Mouse (Mus musculus): ENCODE data around the gene Pcif1.

Gene Pcif1

DNA sequence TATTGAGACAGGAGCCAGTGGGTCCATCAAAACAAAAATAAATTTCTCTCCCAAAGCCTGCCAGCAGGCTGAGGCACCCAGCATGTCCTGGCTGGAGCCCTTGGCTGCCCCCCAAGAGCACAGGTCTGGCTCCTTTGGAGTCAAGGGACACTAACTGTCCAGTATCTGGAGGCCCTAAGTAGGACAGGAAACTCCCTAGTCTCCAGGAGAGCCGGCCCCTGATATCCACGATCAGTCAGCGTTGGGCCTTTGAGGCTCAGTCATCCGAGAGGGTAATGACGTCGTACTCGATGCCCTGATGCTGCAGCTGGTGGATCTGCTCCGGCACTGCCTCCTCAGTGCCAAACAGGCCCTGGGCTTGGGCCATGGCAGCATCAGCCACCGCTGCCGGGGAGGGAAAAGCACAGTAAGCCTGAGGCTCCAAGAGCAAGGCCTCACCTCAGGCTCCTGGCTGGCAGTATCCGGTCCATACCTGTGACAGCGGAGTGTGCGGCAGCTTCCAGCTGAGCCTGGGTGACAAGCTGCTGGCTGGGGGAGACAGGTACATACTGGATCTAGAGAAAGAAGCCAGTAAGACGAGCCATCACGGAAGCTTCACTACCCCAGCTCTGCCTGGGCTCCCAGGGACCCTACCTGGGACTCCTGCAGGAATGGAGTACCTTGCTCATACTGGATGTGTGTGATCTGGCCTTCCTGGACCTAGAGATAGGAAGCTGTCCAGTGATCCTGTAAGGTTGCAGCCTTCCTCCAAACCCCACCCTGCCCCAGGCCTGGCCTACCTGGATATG is 13.0 kb downstream of the Pcif1 start:
- peak; percentile 36; the same call in 1 of the 2 replicates for ATAC-seq (ENCODE audit: insufficient number of reproducible peaks, low FRiP score, low TSS enrichment)

DNA sequence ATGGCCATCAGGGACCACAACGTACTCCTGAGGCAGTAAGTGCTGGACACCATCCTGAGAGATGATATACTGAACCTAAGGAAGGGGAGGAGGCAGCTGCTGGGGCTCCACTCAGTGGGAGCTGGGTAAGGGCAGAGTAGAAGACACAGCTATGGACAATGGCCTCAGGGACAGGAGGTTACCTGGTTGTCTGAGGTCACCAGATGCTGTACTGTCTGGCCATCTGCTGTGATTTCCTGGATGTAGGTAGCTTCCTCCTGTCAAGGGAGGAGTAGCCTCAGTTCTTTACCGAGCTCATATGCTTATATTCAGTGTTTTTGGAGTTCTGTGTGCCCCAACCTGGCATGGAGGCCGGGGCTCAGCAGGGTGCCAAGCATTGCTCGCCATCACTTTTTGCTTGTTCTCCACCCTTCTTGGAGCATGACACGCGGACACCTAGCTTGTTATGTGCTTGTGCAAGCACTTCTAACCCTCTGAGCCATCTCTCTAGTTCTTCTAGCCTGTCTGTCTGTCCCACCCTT is 13.7 kb downstream of the Pcif1 start:
- ATAC-seq (ENCODE audit: insufficient number of reproducible peaks, low FRiP score, low TSS enrichment), result no peak

DNA sequence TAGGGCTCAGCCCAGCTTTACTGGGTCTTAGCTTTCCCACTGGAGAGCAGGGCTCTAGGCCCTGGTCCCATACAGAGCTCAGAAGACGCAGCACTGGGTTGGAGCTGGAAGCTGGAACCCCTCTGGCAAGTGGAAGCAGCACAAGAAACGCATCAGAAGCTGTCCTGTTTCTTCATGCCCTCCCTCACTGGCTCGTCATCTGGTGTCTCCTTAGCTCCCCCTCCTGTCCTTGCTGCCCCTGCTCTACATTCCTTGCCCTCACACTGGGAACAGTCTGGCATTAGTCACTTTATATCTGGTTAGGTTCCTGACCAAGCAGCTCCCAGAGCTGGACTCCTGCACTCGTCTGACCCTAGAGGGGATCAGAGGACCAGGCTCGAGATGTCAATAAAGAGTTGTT is 14.9 kb downstream of the Pcif1 start:
- no peak for ATAC-seq (ENCODE audit: insufficient number of reproducible peaks, low FRiP score, low TSS enrichment)

DNA sequence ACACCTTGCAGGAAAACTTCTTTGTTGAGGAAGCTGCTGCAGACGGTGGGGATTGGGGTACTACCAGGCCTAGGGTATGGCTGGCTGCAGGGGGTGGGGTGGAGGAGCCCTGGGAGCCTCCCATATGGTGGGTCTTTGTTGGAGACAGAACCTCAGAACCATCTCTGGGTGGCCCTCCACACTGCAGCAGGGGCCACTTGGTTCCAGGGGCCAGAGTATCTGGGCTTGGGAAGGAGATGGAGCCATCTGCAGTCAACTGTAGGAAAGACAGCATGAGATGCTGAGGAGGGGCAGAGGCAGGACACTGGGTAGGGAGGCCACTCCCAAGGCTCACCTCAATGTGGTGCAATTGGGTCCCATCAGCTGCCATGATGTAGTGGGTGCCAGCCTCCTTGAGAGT is 15.5 kb downstream of the Pcif1 start:
- ATAC-seq (ENCODE audit: insufficient number of reproducible peaks, low FRiP score, low TSS enrichment), result no peak

DNA sequence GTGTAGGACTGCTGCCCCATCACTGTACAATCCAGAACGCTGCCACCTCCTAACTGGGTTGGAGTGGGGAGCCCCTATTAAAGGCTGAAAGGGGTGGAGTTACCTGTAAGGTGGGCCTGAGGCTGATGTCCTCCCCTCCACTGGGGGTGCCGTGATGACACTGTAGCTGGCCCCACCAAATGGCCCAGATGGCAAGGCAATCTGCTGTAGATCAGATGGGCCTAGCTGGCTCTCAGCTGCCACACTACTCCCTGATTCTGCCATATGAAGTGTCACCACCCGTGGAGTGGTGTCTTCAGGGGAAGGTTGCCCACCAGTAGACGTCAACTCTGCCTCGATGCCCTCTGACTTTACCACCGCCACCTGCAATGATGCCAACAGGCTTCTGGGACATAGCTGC is 16.8 kb downstream of the Pcif1 start:
- no peak for ATAC-seq (ENCODE audit: insufficient number of reproducible peaks, low FRiP score, low TSS enrichment)

DNA sequence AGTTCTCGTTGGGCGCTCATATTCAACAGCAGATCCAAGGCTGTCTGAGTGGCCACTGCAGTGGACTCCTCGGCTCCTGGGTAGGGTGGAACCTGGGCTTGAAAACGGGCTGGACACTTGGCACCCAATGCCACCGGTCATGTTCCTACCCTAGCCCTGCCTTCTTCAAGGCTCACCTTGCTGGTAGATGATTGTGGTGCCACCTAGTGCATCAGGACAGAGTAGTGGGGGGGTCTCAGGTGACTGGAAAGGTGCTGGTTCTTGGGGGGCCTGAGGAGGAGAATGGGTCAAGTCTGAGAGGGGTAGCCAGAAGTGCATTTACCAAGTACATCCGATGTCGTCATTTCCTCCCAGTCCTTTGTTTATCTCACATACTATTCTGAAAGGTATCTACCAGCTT is 18.9 kb downstream of the Pcif1 start:
- ATAC-seq (ENCODE audit: insufficient number of reproducible peaks, low FRiP score, low TSS enrichment), result no peak

DNA sequence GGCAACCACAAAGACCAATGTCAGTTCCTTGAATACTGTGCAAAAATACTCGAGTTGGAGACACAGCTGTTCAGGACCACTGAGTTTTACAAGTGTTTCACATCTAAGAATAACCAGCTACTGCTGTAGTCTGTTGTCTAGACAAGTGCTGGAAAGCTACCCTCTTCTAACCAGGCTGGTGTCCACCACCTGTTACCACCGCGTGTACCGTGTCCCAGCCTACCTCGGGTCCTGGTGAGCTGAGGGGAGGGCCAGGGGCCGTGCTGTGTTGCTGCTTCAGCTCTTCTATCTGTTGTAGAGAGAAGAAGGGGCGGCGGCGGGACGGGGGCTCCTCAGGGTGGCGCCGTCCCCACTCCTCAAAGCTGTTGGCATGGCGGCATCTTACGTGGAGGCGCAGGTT is 19.9 kb downstream of the Pcif1 start:
- no peak for ATAC-seq (ENCODE audit: insufficient number of reproducible peaks, low FRiP score, low TSS enrichment)

DNA sequence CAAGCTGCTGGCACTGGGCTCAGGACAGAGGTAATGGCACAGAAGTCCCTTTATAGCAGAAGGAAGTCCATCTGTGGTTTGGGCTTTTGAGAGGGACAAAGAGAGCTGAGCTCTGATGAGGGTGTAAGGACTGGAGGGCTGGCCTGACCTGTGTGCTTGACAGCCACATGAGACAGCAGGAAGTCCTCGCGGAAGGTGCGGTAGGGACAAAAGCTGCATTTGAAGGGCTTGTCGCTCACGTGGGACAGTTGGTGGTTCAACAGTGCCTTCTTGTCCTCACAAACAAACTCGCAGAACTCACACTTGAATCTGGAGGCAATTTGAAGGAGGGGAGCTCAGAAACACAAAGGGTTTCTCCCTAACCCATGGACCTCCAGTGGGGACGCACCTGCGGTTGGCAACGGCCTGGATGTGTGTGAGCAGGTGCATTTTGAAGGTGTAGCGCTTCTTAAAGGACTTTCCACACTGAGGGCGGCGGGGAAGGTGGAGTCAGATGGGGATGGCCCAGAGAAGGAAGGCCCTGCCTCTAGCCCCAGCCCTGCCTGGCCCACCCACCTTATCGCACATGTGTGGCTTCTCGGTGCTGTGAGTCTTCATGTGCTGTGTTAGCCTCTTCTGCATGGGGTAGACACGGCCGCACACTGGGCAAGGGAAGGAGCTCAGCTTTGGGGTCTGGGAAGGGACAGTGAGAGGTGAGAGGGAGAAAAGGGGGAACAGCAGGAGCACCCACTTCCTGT is 20.8 kb downstream of the Pcif1 start:
- no peak for ATAC-seq (ENCODE audit: insufficient number of reproducible peaks, low FRiP score, low TSS enrichment)

DNA sequence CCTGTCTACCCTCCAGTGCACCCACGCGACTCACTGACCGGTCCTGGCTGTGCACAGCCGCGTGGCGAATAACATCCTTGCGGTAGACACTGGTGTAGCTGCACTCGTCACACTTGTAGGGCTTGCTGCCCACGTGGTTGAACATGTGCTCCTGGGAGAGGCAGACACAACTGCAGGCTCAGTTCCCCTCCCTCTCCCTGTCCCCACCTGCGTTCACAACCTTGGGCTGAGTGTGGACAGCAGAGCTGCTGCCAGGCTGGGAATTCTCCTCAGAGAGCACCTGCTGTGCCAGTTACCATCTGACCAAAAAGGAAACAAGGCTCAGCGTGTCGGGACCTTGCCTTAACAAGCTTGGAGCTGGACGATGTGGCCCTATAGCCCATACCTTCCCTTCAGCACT is 22.3 kb downstream of the Pcif1 start:
- ATAC-seq (ENCODE audit: insufficient number of reproducible peaks, low FRiP score, low TSS enrichment), result peak; percentile 26; the same call in 1 of the 2 replicates

DNA sequence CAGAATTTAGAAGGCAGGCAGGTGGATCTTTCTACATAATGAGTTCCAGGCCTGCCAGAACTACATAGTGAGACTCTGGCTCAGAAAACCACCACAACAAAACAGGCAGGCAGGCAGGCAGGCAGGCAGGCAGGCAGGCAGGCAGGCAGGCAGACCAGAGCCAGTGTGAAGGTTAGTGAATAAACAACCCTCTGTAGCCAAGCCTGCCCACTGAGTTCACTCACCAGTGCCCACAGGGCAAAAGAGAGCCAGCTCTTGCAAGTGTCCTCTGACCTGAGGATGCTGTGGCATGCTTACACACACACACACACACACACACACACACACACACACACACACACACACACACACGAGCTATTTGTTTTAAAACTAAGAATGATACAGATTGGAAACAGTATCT is 24.4 kb downstream of the Pcif1 start:
- no peak for ATAC-seq (ENCODE audit: insufficient number of reproducible peaks, low FRiP score, low TSS enrichment)

DNA sequence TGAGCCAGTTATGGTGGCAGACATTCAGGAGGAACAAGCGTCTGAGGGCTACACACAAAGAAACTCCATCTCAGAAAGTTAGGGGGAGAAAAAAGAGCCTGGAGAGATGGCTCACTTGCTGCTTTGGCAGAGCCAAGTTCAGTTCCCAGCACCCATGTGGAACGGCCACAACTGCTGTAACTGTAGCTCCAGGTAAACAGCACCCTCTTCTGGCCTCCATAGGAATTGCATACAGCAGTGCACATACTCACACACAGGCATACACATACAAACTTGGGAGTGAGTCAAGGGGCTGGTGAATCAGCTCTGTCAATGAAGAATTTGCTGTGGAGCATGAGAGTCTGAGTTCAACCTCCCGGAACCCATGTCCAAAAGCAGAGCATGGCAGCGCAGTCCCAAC is 27.0 kb downstream of the Pcif1 start:
- ATAC-seq (ENCODE audit: insufficient number of reproducible peaks, low FRiP score, low TSS enrichment), result no peak

DNA sequence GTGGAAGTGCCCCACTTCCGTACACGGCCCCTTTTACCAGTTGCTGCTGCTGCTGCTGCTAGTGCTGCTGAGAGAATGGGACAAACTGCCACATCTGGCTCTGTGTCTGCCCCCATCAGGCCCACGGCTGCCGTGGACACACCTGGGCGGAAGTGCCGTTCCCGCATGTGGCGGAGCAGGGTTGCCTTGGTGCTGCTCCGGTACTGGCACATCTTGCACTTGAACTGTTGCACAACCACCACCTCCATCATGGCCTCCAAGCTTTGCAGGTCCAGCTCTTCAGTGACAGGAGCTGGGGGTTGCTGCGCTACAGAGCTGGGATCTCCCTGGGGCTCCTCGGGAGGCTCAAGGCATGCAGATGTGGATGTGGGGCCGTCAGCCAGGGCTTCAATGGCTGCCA is 28.4 kb downstream of the Pcif1 start:
- ATAC-seq (ENCODE audit: insufficient number of reproducible peaks, low FRiP score, low TSS enrichment), result no peak

DNA sequence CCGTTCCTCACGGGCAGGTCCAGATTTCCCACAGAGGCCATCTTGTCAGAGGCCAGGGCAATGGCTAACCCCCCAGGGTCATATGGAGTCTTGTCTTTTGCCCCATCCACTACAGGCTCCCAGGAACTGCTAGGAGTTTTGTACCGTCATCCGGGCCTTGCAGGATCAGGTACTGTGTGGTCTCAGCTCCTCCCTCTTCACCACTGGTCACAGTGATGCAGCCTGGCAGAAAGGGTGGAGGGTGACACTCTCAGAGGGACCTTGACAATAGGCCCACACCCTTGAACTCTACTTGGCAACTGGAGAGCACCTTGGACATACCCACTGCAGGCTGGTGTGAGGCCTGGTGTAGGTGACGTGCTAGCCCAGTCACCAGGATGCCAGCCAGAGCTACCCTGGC is 28.9 kb downstream of the Pcif1 start:
- no peak for ATAC-seq (ENCODE audit: insufficient number of reproducible peaks, low FRiP score, low TSS enrichment)

DNA sequence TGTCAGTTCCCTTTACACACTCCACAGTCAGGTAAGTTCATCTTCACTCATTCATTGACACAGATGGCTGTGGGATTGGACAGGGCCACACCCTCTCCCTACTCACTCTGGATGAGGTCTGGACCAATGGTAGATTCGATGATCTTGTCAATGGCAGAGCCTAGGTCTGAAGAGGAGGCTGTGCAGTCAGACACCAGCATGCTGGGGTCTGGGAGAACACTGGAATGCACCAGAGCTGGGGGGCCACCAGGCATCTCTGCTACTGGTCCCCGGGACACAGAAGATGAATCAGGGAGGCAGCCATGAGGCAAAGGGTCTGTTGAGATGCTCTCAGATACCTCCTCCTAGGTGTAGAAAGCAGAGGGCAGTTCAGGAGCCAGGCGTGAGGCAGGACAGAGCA is 30.0 kb downstream of the Pcif1 start:
- no peak for ATAC-seq (ENCODE audit: insufficient number of reproducible peaks, low FRiP score, low TSS enrichment)

DNA sequence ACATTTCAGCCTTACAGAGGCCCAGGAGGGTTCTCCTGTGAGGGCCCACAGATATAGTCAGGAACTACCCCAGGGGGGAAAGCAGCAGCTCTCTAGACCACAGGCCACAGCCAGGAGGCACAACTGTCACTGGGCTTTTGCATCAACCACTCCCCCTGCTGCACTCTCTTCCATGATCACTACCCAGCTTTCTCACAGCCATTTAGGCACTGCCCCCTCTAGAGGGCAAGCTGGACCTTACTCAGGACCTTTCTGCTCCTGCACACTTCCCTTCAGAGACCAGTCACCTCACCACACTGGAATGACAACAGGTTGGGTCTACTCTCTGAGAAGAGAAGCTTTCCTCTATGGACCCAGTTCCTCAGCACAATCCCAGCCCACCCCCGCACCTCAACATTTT is 30.4 kb downstream of the Pcif1 start:
- no peak for ATAC-seq (ENCODE audit: insufficient number of reproducible peaks, low FRiP score, low TSS enrichment)

DNA sequence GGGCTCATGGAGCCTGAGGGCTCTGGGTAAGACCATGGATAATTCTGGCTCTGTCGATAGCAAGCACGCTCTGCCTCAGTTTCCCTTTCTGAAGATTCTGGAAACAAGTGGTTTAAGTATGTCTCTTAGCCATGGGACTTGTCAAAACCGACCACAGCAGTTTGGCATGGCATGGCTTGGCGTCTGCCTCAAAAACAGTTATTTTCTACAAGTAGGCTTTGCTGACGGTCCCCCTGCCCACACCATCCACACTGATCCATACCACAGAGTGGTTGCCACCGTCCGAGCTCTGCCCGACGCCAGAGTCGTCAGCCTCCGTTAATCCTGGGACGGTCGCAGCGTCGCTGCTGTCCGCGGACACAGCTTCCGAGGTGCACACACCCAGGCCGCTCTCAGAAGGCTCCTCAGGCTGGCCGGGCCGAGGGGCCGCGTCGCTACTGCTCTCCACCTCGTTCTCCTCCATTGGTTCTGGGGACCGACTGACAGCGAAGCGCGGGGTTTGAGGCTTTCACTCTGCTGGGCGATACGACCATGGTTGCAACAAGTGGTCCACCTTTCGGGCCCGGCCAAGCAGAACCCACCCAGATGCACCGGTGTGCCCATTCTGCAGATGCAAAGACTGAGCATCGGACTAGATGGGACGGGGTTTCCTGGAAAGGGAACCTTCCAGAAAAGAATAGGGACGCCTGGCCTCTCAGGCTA is 31.4 kb downstream of the Pcif1 start:
- no peak for ATAC-seq (ENCODE audit: insufficient number of reproducible peaks, low FRiP score, low TSS enrichment)

DNA sequence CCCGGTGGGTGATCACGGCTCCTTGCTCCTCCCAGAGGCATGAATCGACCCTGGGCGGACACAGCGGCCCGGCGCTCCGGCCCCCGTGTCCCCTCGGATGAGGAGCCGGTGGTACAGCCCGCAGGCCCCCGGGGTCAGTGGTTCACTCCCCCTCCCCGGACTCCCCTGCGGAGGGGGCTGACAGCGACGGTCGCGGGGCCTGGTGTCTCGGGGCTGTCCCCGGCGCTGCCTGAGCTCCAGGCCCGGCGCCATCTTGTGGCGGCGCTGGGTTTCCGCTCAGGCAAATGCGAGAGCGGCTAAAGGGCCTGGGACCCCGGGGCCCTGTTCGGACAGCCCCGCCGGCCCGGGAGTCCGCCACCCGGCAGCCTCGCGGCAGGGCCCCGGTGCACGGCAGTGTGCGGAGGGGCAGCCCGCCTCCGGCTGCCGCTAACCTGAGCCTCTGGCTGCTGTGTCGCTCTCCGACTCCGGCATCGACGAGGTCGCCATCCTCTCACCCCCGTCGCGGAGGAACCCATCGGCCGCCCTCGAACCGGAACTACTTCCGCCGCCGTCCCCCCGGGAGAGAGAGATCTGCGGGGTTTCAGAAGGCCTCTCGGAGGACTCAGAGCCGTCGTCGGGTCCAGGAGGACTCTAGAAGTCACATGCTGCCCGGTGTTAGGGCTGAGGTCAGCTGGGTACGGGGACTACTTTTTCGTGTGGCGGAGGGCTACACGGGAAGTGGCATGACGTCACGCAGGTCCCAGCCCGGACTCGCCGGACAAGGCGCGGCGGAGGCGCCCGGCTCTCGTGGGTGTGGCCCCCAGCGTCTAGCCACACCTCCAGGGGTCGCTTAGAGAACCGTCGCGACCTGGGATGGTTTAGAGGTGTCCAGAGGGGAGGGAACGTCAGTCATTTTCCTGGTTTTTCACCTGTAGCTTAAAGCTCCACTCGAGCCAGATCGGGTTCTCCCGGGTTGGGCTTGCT is 32.3 kb downstream of the Pcif1 start, which contains the start of gene Zfp335:
Zfp335 (minus strand) TSS at position 672 of the 963 bp plus-strand sequence.
- ATAC-seq (ENCODE audit: insufficient number of reproducible peaks, low FRiP score, low TSS enrichment), result peak; percentile 84

DNA sequence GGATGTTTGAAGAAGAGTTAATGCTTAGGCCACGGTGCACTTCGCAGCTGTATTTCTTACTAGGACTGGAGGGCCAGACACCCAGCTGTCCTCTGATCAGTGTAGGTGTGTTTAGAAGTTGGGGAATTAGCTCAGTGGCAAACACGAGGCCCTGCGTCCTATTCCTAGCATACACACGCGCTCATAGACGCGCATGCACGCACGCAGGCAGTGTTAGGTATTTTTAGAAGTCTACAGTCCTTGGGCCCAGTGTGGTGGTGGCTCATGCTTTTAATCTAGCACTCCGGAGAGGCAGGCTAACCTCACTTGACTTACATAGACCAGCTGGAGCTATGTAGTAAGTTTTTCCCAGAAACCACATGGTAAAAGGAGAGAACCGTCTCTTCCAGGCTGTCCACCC is 33.0 kb downstream of the Pcif1 start:
- ATAC-seq (ENCODE audit: insufficient number of reproducible peaks, low FRiP score, low TSS enrichment), result no peak

DNA sequence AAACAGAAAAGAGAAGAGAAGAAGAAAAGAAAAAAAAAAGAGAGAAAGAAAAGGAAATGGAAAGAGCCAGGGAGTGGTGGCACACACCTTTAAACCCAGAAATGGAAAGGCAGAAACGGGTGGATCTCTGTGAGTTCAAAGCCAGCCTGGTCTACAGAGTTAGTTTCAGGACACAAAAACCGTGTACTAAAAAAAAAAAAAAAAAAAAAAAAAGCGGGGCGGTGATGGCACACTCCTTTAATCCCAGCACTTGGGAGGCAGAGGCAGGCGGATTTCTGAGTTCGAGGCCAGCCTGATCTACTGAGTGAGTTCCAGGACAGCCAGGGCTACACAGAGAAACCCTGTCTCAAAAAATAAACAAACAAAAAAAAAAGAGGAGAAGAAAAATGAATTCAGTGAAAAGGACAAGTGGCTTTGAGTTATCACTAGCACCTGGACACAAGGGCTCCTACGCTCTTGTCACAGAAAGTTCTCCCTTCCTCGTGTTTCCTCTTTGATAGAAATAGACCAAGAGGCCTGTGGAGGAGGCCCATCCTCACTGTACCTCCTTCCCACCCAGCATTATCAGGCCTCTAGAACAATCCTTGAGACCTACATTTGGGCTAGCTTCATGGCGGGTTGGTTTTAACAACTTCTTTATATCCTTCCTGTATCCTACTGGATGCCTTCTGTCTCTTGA is 33.8 kb downstream of the Pcif1 start:
- ATAC-seq (ENCODE audit: insufficient number of reproducible peaks, low FRiP score, low TSS enrichment), result no peak
